Mouse (Mus musculus) monocyte, adult 5-6 weeks (primary cell): ENCODE results near the gene Dennd6a. TPM values are rescaled to one million over a fixed set of nuclear protein-coding genes. Genes with fewer than 3 reads are reported as not detected.
"Not testable (repeated sequence)": the region's sequence is repeated elsewhere in the genome, so short reads cannot be mapped to it uniquely, and the experiment has no call there.

Experiments used
- ATAC-seq: fragments of 153-309, 156-312 bp; replicated peaks from 2 replicates; pipeline ENCODE4 v1.8.0; 2017; ENCODE audit warnings: mild to moderate bottlenecking; ENCODE audit not compliant: low TSS enrichment, insufficient number of reproducible peaks, severe bottlenecking, poor library complexity, low FRiP score
- total RNA-seq: library from RNA; stranded (forward); fragments of 200-1000, 200-491, 200-594 nt; gene quantifications from 3 replicates; pipeline ENCODE4 v1.2.3, GENCODE M21; 2017

Gene Dennd6a
- total RNA-seq, 1 experiment from 2014 or later = 32.7 TPM

DNA sequence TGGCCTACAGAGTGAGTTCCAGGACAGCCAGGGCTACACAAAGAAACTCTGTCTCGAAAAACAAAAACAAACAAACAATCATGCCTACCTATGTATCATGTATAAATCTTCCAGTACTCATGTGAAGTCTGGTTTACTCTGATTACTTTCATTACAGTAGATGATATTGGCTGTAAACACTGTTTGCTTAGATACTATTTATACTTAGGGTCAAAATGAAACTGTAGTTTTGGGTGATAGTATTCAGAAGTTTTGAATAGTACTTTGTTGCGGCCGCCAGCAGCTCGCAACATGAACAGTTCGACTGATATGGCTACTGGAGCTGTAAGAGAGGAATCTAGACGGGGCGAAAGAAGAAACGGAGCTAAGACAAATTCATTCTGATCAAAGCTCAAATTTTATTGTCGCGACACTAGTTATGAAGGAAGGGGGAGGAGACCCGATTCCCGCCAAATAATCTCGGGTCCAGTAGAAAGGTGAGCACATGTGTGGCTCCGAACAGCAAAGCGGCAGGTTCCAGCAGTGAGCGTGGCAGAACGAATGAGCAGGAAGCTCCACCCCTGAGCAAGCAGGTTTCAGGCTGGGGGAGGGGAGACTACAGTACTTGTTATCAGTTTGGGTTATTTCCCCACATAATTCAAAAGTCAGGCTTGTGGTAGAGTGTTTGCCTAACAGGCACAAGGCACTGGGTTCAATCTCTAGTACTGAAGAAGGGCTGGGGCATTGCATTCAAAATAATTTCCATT, 98.4 kb downstream of the Dennd6a start:
- not testable (repeated sequence) for ATAC-seq

DNA sequence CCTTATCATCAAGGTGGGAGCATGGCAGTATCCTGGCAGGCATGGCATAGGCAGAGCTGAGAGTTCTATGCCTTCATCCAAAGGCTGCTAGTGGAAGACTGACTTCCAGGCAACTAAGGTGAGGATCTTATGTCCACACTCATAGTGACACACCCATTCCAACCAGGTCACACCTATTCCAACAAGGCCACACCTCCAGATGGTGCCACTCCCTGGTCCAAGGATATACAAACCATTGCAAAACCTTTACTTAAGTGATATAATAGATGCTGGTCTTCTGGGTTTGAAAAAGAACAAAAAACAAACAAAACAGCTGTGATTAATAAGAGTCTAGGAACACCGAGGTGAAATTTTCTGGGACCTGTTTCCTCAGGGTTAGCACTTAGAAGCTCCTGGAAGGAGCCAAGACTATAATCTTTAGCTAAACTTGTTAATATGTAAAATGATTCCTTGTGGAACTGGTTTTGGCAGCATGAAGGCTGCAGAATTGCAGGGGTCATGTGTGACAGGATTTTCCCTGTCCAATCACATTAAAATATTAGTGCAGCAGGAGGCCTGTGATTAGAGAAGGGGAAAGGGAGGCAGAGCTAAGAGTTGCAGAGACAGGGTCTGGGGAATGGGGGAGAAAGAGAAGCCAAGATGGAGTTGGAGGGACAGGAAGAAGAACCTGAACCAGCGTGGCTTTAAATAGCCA, 101.0 kb downstream of the Dennd6a start:
- ATAC-seq = not testable (repeated sequence)

DNA sequence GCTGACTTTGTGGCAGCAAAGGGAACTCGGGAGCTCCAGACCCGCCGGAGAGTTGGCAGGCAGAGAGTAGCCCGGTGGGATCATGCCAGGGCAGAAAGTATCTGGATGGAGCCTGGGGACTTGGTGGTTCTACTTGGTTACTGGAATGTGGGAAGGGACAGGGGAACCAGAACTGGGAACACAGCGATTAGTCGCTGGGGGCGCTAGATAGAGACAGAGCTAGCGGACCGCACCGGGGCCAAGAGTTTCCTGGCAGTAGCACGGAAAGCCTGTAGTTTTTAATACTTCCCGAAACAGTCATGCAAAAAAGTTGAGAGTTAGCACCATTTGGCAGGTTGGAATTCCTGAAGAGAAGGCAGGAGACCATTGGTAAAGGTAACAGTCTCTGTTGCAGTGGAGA, 101.7 kb downstream of the Dennd6a start:
- ATAC-seq = peak; percentile 47; the same call in 1 of the 2 replicates

DNA sequence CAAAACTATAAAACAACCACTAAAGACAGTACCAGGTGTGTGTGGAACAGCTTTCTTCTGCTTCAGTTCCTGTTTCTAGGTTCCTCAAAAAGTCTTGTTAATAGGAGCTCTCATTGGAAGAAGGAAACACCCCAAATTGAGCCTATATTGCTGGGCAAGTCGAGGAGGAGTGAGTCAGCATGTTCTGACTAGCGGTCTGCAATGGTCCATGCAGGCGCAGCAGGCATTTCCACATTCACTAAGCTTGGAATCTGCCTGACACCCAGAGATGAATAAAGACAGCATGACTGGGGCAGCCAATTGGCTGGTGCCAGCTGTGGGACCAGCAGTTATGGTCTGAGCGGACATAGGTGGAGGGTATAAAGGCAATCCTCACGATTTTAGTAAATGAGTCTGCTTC, 102.1 kb downstream of the Dennd6a start:
- ATAC-seq = peak; percentile 87

Other genes starting within 250 kb of the Dennd6a start
- gene Slmap, start 38.9 kb upstream of the Dennd6a start, total RNA-seq = 76.2 to 135 TPM (median 95.9 TPM) in 3 replicates
- gene Arf4, start 64.2 kb downstream of the Dennd6a start, total RNA-seq = 125 to 462 TPM (median 150 TPM) in 3 replicates
- gene Pde12, start 96.0 kb downstream of the Dennd6a start, total RNA-seq = 8.6 to 12.8 TPM (median 10.5 TPM) in 3 replicates
- 16.9 to 28.6 TPM (median 19.4 TPM) in 3 replicates for gene Dnah12, start 119.4 kb downstream of the Dennd6a start, total RNA-seq